In genomic region chr9:61878889-61879288, GRCm38 (mm10) we compare ENCODE assay signal across 8 mouse cellular contexts. TPM values are rescaled to one million over a fixed set of nuclear protein-coding genes. Genes with fewer than 3 reads are reported as not detected.
DNase-seq lines count a peak whose midpoint lies in the region; ATAC-seq and TF ChIP-seq lines count a peak whose summit lies in the region.

No protein-coding gene starts in this region.

- H3K79me2 ChIP-seq in heart, adult 2 months (replicated peaks; ENCODE audit: control insufficient read depth, insufficient read depth, low read length) = no peaks in the 10 kb centered on the region

- TF ChIP-seq EP300 in heart, adult 2 months (IDR thresholded peaks at IDR 0.05; ENCODE audit: insufficient read depth, low read depth, low read length) = no peak

- intact Hi-C loops in heart, adult 2 months (cut with DNase I) = no loop called here
- intact Hi-C loops in heart, postnatal 14 days (cut with DNase I) = no loop called here

- peak; percentile 70 for TF ChIP-seq CTCF in heart, adult 2 months (IDR thresholded peaks at IDR 0.05)
- peak; percentile 42; the same call in 1 of the 2 replicates for TF ChIP-seq CTCF in testis, adult 2 months (IDR thresholded peaks at IDR 0.05; ENCODE audit: control insufficient read depth, insufficient read depth, insufficient replicate concordance, low read depth, low read length)

- no peaks in the 10 kb centered on the region for H3K36me3 ChIP-seq in heart, adult 2 months (ENCODE audit: control insufficient read depth, insufficient read depth, low read length)
- no peaks in the 10 kb centered on the region for H3K36me3 ChIP-seq in heart, embryonic 12.5 days
- H3K36me3 ChIP-seq in midbrain, embryonic 13.5 days = no peaks in the 10 kb centered on the region
- no peaks in the 10 kb centered on the region for H3K36me3 ChIP-seq in testis, adult 2 months (ENCODE audit: control insufficient read depth, insufficient read depth, low read length)

- no peak overlapping the region for H3K9ac ChIP-seq in heart, adult 2 months (ENCODE audit: low read depth, low read length)
- H3K9ac ChIP-seq in heart, embryonic 12.5 days = no peak overlapping the region
- H3K9ac ChIP-seq in midbrain, embryonic 13.5 days (replicated peaks) = no peak overlapping the region

- whole genome bisulfite sequencing in heart, adult 2 months = 70% methylated on average over 2 of the region's 2 CpGs
- WGBS in heart, embryonic 12.5 days = 29% methylated on average over 2 of the region's 2 CpGs
- WGBS in midbrain, embryonic 13.5 days = 25% methylated on average over 2 of the region's 2 CpGs

- H3K4me3 ChIP-seq in heart, adult 2 months = no peak overlapping the region
- no peak overlapping the region for H3K4me3 ChIP-seq in heart, embryonic 12.5 days
- no peak overlapping the region for H3K4me3 ChIP-seq in midbrain, embryonic 13.5 days (replicated peaks)
- H3K4me3 ChIP-seq in testis, adult 2 months (ENCODE audit: control insufficient read depth, low read depth, low read length) = no peak overlapping the region

- DNase-seq in heart, adult 2 months = peak; percentile 50 to 70
- peak; percentile 55 for DNase-seq in adrenal gland, adult 2 months
- DNase-seq in embryo, embryonic 9.5 days (ENCODE audit: extremely low spot score) = peak; percentile 80
- DNase-seq in heart, postnatal 14 days = peak; percentile 71 to 82
- peak; percentile 71 to 73 for DNase-seq in left cerebral cortex, adult 18-20 months (ENCODE audit: low spot score in 2 of 2)

- no peaks in the 10 kb centered on the region for H3K4me1 ChIP-seq in heart, adult 2 months (ENCODE audit: control insufficient read depth, insufficient read depth, low read length)
- peaks cover 5% of the 10 kb centered on the region; the same call in 1 of the 2 replicates for H3K4me1 ChIP-seq in heart, embryonic 12.5 days (replicated peaks)
- H3K4me1 ChIP-seq in midbrain, embryonic 13.5 days (replicated peaks) = peaks cover 50% of the 10 kb centered on the region
- peaks cover 2% of the 10 kb centered on the region for H3K4me1 ChIP-seq in testis, adult 2 months (ENCODE audit: control insufficient read depth, insufficient read depth, low read length)

- H3K27ac ChIP-seq in heart, adult 2 months = no peak overlapping the region
- H3K27ac ChIP-seq in heart, embryonic 12.5 days (ENCODE audit: poor library complexity, severe bottlenecking) = no peak overlapping the region
- H3K27ac ChIP-seq in midbrain, embryonic 13.5 days = no peak overlapping the region
- no peak overlapping the region for H3K27ac ChIP-seq in testis, adult 2 months (ENCODE audit: control insufficient read depth, insufficient read depth, low read depth, low read length)

- H3K9me3 ChIP-seq in heart, embryonic 12.5 days (replicated peaks) = no peaks in the 10 kb centered on the region
- no peaks in the 10 kb centered on the region for H3K9me3 ChIP-seq in midbrain, embryonic 13.5 days

- ATAC-seq in heart, embryonic 12.5 days (ENCODE audit: insufficient number of reproducible peaks, low FRiP score) = no peak
- ATAC-seq in midbrain, embryonic 13.5 days = peak; percentile 57; the same call in 1 of the 2 replicates

- TF ChIP-seq POLR2A in heart, adult 2 months (IDR thresholded peaks at IDR 0.05; ENCODE audit: insufficient read depth, low read depth, low read length) = no peak
- TF ChIP-seq POLR2A in testis, adult 2 months (IDR thresholded peaks at IDR 0.05; ENCODE audit: control insufficient read depth, low read depth, low read length) = no peak

- H3K4me2 ChIP-seq in heart, embryonic 12.5 days = no peak overlapping the region
- H3K4me2 ChIP-seq in midbrain, embryonic 13.5 days (replicated peaks) = no peak overlapping the region

- no peaks in the 10 kb centered on the region for H3K27me3 ChIP-seq in heart, adult 2 months (ENCODE audit: control insufficient read depth, insufficient read depth, low read length)
- peaks cover 43% of the 10 kb centered on the region for H3K27me3 ChIP-seq in heart, embryonic 12.5 days (replicated peaks)
- H3K27me3 ChIP-seq in midbrain, embryonic 13.5 days = no peaks in the 10 kb centered on the region; the same call in 1 of the 2 replicates
- H3K27me3 ChIP-seq in testis, adult 2 months (ENCODE audit: control insufficient read depth, insufficient read depth, low read length) = no peaks in the 10 kb centered on the region

RNA-seq across cellular contexts. Expression of gene Rplp1, which starts 35.5 kb away (rescaled TPM):
- total RNA-seq in heart, adult 2 months (2021) = 1,000 to 10,000 TPM; 1,490 to 1,640 TPM
- polyA plus RNA-seq in heart, adult 2 months (2012; rRNA removed) = 2,522 and 4,232 TPM in 2 replicates
- 714 and 736 TPM in 2 replicates for polyA plus RNA-seq in heart, embryonic 12.5 days (2016; fragmentation: Nextera tagmentation; extraction: Ambion mirVana)
- total RNA-seq in adrenal gland, adult 2 months (2021) = 1,000 to 10,000 TPM; 2,277 to 2,466 TPM
- polyA plus RNA-seq in adrenal gland, adult 2 months (2012; rRNA removed) = 10,700 and 12,163 TPM in 2 replicates
- 1,000 to 10,000 TPM; 1,416 to 1,506 TPM for total RNA-seq in heart, postnatal 14 days (2021)
- 1,000 to 10,000 TPM; 1,463 to 1,514 TPM for total RNA-seq in left cerebral cortex, adult 18-20 months (2021)
- 860 and 872 TPM in 2 replicates for polyA plus RNA-seq in midbrain, embryonic 13.5 days (2015; fragmentation: Nextera tagmentation; extraction: Ambion mirVana)
- polyA plus RNA-seq in testis, adult 2 months (2012; rRNA removed) = 1,808 and 2,296 TPM in 2 replicates
